Mouse (Mus musculus) left cerebral cortex, adult 9 months (tissue): ENCODE measurements around the gene Egln1.

Experiments
- DNase-seq, 2 experiments: peaks; one replicate each; pipeline ENCODE4 v3.0.0; 2022; ENCODE audit warnings: low spot score in 2 of 2

Gene Egln1

DNA sequence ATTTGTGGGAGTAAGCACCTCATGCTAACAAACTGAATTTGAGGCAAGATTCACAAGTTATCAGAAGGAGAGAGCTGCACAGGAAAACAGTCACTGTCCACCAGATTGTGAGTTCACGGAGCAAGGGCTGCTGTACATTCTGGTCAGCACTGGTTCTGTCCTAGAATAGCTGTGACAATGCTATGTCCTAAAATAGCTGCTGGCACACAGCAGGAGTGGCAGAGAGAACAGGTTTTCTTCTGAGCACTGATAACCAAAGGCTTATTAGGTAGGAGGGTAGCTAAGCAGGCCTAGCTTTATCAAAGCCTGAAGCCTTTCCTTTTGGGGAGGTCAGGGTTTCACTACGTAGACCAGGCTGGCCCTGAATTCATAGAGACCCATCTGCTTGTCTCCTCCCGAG is 88.9 kb downstream of the Egln1 start:
- no peak for DNase-seq

DNA sequence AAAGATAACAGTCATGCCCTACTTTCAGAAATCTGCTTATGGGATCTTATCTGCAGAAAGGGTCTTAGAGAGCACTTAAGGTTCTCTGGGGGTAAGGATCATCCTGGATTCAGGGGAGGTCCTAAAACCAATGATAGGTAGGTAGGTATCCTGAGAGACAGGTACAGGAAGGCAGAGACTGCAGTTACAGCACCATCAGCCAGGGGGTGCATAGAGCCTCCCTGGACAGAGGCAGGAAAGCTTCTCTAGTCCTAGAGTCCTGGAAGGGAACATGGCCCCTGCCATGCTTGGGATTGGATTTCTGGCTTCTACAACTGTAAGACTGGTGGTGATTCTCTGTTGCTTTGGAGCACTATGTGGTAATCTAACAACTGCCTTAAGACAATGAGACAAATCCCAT is 89.7 kb downstream of the Egln1 start:
- DNase-seq: no peak
